Mouse (Mus musculus): ENCODE results near the gene Hspa12b. TPM values are rescaled to one million over a fixed set of nuclear protein-coding genes. Genes with fewer than 3 reads are reported as not detected.

Gene Hspa12b
- polyA plus RNA-seq, 1 experiment from 2014 or later = 10.0 TPM

GRCm38 (mm10) chr2:131141336-131141986 lies 14.4 kb downstream of the Hspa12b start:
- Histone ChIP-seq H3K4me2 (no peak overlapping the region), H3K9me3 (replicated peaks) (no peaks in the 10 kb centered on the region), H3K9ac (no peak overlapping the region), H3K36me3 (peaks cover 24% of the 10 kb centered on the region), H3K27me3 (no peaks in the 10 kb centered on the region), H3K4me3 (no peak overlapping the region), H3K4me1 (replicated peaks) (peaks cover 32% of the 10 kb centered on the region), H3K27ac (no peak overlapping the region)
- ATAC-seq (replicated peaks; ENCODE audit: insufficient number of reproducible peaks, insufficient read depth, low FRiP score, low read depth) = no peak
- WGBS = 81% methylated on average over 8 of the region's 8 CpGs

DNA sequence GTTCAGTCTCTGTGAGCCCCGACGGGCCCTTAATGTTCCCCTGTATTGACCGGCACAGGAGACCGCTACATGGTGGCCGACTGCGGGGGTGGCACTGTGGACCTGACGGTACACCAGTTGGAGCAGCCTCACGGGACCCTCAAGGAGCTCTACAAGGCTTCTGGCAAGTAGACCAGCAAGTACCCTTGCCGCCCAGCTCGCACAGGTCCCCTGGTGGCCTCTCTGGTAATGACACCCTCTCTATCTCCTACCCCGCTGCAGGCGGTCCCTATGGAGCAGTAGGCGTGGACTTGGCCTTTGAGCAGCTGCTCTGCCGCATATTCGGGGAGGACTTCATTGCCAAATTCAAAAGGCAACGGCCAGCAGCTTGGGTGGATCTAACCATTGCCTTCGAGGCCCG lies 15.5 kb downstream of the Hspa12b start:
- H3K4me2 ChIP-seq = peak overlapping the region; percentile 23
- ATAC-seq (replicated peaks; ENCODE audit: insufficient number of reproducible peaks, insufficient read depth, low FRiP score, low read depth) = 0 out of 2 replicates have a peak, but pooled peaks have one; percentile 31
- H3K9ac ChIP-seq = no peak overlapping the region
- H3K27ac ChIP-seq = peak overlapping the region; percentile 18; the same call in 1 of the 2 replicates
- H3K4me1 ChIP-seq (replicated peaks) = peaks cover 25% of the 10 kb centered on the region
- H3K9me3 ChIP-seq (replicated peaks) = no peaks in the 10 kb centered on the region
- WGBS = 32% methylated on average over 18 of the region's 18 CpGs
- peaks cover 32% of the 10 kb centered on the region for H3K36me3 ChIP-seq
- no peak overlapping the region for H3K4me3 ChIP-seq
- H3K27me3 ChIP-seq = no peaks in the 10 kb centered on the region

GRCm38 (mm10) chr2:131143007-131143780 lies 16.1 kb downstream of the Hspa12b start:
- Histone ChIP-seq H3K4me3 (no peak overlapping the region), H3K4me1 (replicated peaks) (peaks cover 21% of the 10 kb centered on the region), H3K9me3 (replicated peaks) (no peaks in the 10 kb centered on the region), H3K9ac (no peak overlapping the region), H3K27me3 (no peaks in the 10 kb centered on the region), H3K36me3 (peaks cover 38% of the 10 kb centered on the region), H3K4me2 (peak overlapping the region; percentile 23), H3K27ac (no peak overlapping the region)
- ATAC-seq (replicated peaks; ENCODE audit: insufficient number of reproducible peaks, insufficient read depth, low FRiP score, low read depth) = no peak
- 68% methylated on average over 22 of the region's 22 CpGs for WGBS

DNA sequence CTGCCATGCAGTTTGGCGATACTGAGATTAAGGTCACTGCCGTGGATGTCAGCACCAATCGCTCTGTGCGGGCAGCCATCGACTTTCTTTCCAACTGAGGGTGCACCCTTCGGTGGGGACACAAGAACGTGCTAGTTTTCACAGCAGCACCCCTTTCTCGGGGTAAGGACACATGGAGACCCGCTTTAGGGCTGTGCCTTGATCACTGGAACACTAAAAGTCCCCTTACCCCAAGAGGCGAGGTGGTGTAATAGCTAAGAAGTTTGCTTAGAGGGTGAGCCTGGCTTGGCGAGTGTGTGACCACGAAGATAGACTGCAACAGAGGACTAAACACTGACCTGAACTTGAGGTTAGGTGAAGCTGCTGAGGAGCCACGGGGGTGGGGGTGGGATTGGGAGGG lies 18.0 kb downstream of the Hspa12b start:
- Histone ChIP-seq H3K4me1 (replicated peaks) (peaks cover 15% of the 10 kb centered on the region), H3K9me3 (replicated peaks) (no peaks in the 10 kb centered on the region), H3K4me3 (no peak overlapping the region), H3K27ac (no peak overlapping the region), H3K9ac (no peak overlapping the region), H3K27me3 (no peaks in the 10 kb centered on the region), H3K36me3 (peaks cover 52% of the 10 kb centered on the region), H3K4me2 (no peak overlapping the region)
- no peak for ATAC-seq (replicated peaks; ENCODE audit: insufficient number of reproducible peaks, insufficient read depth, low FRiP score, low read depth)
- WGBS = 52% methylated on average over 13 of the region's 13 CpGs

- H3K9me3 ChIP-seq (replicated peaks) = no peaks in the 10 kb centered on the region
- no peaks in the 10 kb centered on the region for H3K27me3 ChIP-seq
- peaks cover 11% of the 10 kb centered on the region for H3K4me1 ChIP-seq (replicated peaks)
- no peak overlapping the region for H3K9ac ChIP-seq
- no peak overlapping the region for H3K4me3 ChIP-seq
- 80% methylated on average over 2 of the region's 2 CpGs for WGBS
- H3K4me2 ChIP-seq = no peak overlapping the region
- no peak for ATAC-seq (replicated peaks; ENCODE audit: insufficient number of reproducible peaks, insufficient read depth, low FRiP score, low read depth)
- H3K36me3 ChIP-seq = peaks cover 52% of the 10 kb centered on the region
- H3K27ac ChIP-seq = no peak overlapping the region
Measured at GRCm38 (mm10) chr2:131145536-131145935, 18.5 kb downstream of the Hspa12b start.

- Histone ChIP-seq H3K4me2 (no peak overlapping the region), H3K27me3 (no peaks in the 10 kb centered on the region), H3K9ac (no peak overlapping the region), H3K4me3 (no peak overlapping the region), H3K27ac (no peak overlapping the region), H3K36me3 (peaks cover 54% of the 10 kb centered on the region), H3K4me1 (replicated peaks) (peaks cover 8% of the 10 kb centered on the region), H3K9me3 (replicated peaks) (no peaks in the 10 kb centered on the region)
- 79% methylated on average over 21 of the region's 21 CpGs for WGBS
- no peak for ATAC-seq (replicated peaks; ENCODE audit: insufficient number of reproducible peaks, insufficient read depth, low FRiP score, low read depth)
Measured at GRCm38 (mm10) chr2:131146193-131147042, 19.3 kb downstream of the Hspa12b start.

GRCm38 (mm10) chr2:131147043-131147365 lies 19.9 kb downstream of the Hspa12b start:
- no peak overlapping the region for H3K4me2 ChIP-seq
- peaks cover 56% of the 10 kb centered on the region for H3K36me3 ChIP-seq
- H3K27me3 ChIP-seq = no peaks in the 10 kb centered on the region
- H3K4me1 ChIP-seq (replicated peaks) = peaks cover 8% of the 10 kb centered on the region
- WGBS = 93% methylated on average over 8 of the region's 8 CpGs
- ATAC-seq (replicated peaks; ENCODE audit: insufficient number of reproducible peaks, insufficient read depth, low FRiP score, low read depth) = no peak
- H3K27ac ChIP-seq = no peak overlapping the region
- H3K9ac ChIP-seq = no peak overlapping the region
- no peak overlapping the region for H3K4me3 ChIP-seq
- no peaks in the 10 kb centered on the region for H3K9me3 ChIP-seq (replicated peaks)

DNA sequence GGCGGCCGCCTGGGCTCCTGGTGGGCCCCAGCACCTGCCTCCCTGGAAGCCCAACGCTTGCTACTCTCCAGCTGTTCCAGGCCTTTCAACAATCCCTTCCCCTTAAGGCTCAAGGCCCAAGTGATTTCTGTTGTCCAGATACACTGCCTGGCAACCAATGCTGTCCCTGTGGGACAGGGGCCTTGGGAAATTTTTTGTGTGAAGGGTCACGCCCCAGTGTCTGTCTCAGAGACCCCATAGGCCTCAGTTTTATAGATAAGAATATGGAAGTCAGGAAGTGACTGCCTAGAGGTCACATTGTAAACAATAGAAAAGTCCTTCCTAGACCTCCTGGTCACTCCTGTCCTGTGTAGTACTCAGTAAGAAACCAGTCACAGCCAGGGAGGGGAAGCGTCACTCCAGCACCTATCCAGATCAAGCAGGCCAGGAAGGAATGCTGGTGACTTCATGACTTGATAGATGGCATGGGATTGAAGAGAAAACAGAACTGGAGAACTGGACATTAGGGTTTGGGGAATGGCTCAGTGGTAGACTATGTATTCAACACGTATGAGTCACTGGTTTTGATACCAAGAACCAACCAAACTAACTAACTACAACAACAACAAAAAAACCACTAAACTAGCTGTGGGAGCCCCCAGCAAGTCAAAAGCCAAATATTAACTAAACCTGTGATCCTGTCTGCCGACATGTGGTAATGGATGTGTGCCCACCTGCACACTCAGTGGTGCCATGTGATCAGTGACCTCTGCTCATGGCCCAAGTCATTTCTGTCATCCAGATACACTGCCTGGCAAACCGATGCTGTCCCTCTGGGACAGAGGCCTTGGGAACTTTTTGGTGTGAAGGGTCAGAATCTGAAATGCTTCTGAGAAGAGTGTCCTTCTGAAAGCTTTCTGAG lies 21.5 kb downstream of the Hspa12b start:
- no peak overlapping the region for H3K9ac ChIP-seq
- H3K36me3 ChIP-seq = peaks cover 55% of the 10 kb centered on the region
- H3K27me3 ChIP-seq = no peaks in the 10 kb centered on the region
- H3K9me3 ChIP-seq (replicated peaks) = no peaks in the 10 kb centered on the region
- WGBS = 72% methylated on average over 8 of the region's 8 CpGs
- no peaks in the 10 kb centered on the region for H3K4me1 ChIP-seq (replicated peaks)
- H3K4me2 ChIP-seq = no peak overlapping the region
- H3K4me3 ChIP-seq = no peak overlapping the region
- peak overlapping the region; percentile 11; the same call in 1 of the 2 replicates for H3K27ac ChIP-seq
- no peak for ATAC-seq (replicated peaks; ENCODE audit: insufficient number of reproducible peaks, insufficient read depth, low FRiP score, low read depth)

- Histone ChIP-seq H3K4me2 (no peak overlapping the region), H3K27ac (no peak overlapping the region), H3K27me3 (no peaks in the 10 kb centered on the region), H3K4me3 (no peak overlapping the region), H3K4me1 (replicated peaks) (no peaks in the 10 kb centered on the region), H3K9me3 (replicated peaks) (no peaks in the 10 kb centered on the region), H3K36me3 (peaks cover 52% of the 10 kb centered on the region), H3K9ac (no peak overlapping the region)
- ATAC-seq (replicated peaks; ENCODE audit: insufficient number of reproducible peaks, insufficient read depth, low FRiP score, low read depth) = no peak
- WGBS = 94% methylated on average over 3 of the region's 3 CpGs
Measured at GRCm38 (mm10) chr2:131149254-131149578, 22.1 kb downstream of the Hspa12b start.

DNA sequence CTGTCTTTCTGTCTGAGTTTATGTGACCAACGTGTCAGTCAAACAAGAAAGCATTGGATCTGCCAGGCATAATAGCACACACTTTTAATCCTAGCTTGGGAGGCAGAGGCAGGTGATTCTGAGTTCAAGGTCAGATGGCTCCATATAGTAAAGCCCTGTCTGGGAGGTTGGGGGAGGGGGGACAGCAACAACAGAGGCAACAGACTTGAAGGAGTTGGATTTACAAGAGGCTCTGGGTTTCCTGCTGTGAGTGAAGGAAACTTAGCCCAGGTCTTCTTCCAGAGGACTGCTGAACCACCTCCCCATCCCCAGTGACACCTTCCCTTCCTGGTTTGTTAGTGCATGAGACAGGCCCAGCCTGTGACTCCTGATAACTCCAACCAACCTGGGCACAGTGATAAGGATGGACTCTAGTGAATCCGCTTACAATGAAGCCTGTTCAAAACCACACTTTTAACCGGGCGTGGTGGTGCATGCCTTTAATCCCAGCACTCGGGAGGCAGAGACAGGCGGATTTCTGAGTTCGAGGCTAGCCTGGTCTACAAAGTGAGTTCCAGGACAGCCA lies 25.2 kb downstream of the Hspa12b start:
- H3K36me3 ChIP-seq = peaks cover 32% of the 10 kb centered on the region
- H3K9me3 ChIP-seq (replicated peaks) = no peaks in the 10 kb centered on the region
- H3K9ac ChIP-seq = no peak overlapping the region
- ATAC-seq (replicated peaks; ENCODE audit: insufficient number of reproducible peaks, insufficient read depth, low FRiP score, low read depth) = no peak
- no peak overlapping the region for H3K4me2 ChIP-seq
- no peaks in the 10 kb centered on the region for H3K27me3 ChIP-seq
- no peak overlapping the region for H3K27ac ChIP-seq
- H3K4me1 ChIP-seq (replicated peaks) = peaks cover 14% of the 10 kb centered on the region
- WGBS = 82% methylated on average over 7 of the region's 7 CpGs
- no peak overlapping the region for H3K4me3 ChIP-seq
